Mouse (Mus musculus) limb, embryonic 12.5 days (tissue): ENCODE data around the gene Sys1. TPM values are rescaled to one million over a fixed set of nuclear protein-coding genes. Genes with fewer than 3 reads are reported as not detected.

ENCODE experiments used
- ATAC-seq: fragments of 200-750 bp; cut with Nextera tagmentation; 2 replicates; pipeline ENCODE4 v1.8.0; 2017; ENCODE audit warnings: low read depth, moderate TSS enrichment; ENCODE audit not compliant: insufficient number of reproducible peaks, insufficient read depth, low FRiP score, low TSS enrichment
- H3K27ac ChIP-seq: fragments of 300-500 bp; sonication (generic); 2 replicates; pipeline ENCODE4 v1.5.1; 2016; ENCODE audit warnings: mild to moderate bottlenecking, moderate library complexity
- H3K27me3 ChIP-seq: fragments of 300-500 bp; sonication (generic); 2 replicates; pipeline ENCODE4 v1.6.1; 2016; ENCODE audit warnings: mild to moderate bottlenecking, moderate library complexity
- H3K36me3 ChIP-seq: fragments of 300-500 bp; sonication (generic); 2 replicates; pipeline ENCODE4 v1.6.1; 2016; ENCODE audit warnings: mild to moderate bottlenecking, moderate library complexity
- H3K4me1 ChIP-seq: fragments of 300-500 bp; sonication (generic); replicated peaks from 2 replicates; pipeline ENCODE4 v1.6.1; 2016
- H3K4me2 ChIP-seq: fragments of 300-500 bp; sonication (generic); 2 replicates; pipeline ENCODE4 v1.6.1; 2016; ENCODE audit warnings: mild to moderate bottlenecking, moderate library complexity
- H3K4me3 ChIP-seq: fragments of 300-500 bp; sonication (generic); replicated peaks from 2 replicates; pipeline ENCODE4 v1.5.1; 2016; ENCODE audit warnings: mild to moderate bottlenecking
- H3K9ac ChIP-seq: fragments of 300-500 bp; sonication (generic); replicated peaks from 2 replicates; pipeline ENCODE4 v1.6.1; 2016; ENCODE audit warnings: mild to moderate bottlenecking, moderate library complexity
- H3K9me3 ChIP-seq: fragments of 300-500 bp; sonication (generic); 2 replicates; pipeline ENCODE4 v1.6.1; 2016; ENCODE audit warnings: mild to moderate bottlenecking, moderate library complexity
- WGBS: fragments of 180-500 bp; shearing (Covaris S2); methylation state at CpG from one replicate; pipeline ENCODE4 v1.1.7; 2016; 5-methylcytosine and 5-hydroxymethylcytosine counted together
- polyA plus RNA-seq: library from polyadenylated mRNA; unstranded; fragments of >200 nt; fragmentation: Nextera tagmentation; extraction: Ambion mirVana; gene quantifications from 2 replicates; pipeline ENCODE4 v1.2.1, GENCODE M21; 2016

The Sys1 gene
- polyA plus RNA-seq, 1 experiment from 2014 or later = 59.2 TPM

GRCm38 (mm10) chr2:164453047-164453757 is 3.6 kb upstream of the Sys1 start:
- no peak overlapping the region for H3K27ac ChIP-seq
- 78% methylated on average over 14 of the region's 14 CpGs for WGBS

GRCm38 (mm10) chr2:164453887-164454500 is 2.8 kb upstream of the Sys1 start:
- Histone ChIP-seq H3K9me3 (no peaks in the 10 kb centered on the region), H3K27me3 (no peaks in the 10 kb centered on the region), H3K36me3 (no peaks in the 10 kb centered on the region), H3K4me3 (no peak overlapping the region), H3K4me1 (peaks cover 31% of the 10 kb centered on the region), H3K9ac (no peak overlapping the region), H3K4me2 (no peak overlapping the region), H3K27ac (no peak overlapping the region)
- WGBS = 67% methylated on average over 7 of the region's 7 CpGs
- no peak for ATAC-seq

More at GRCm38 (mm10) chr2:164453047-164453757, 3.6 kb upstream of the Sys1 start:
- Histone ChIP-seq H3K4me3 (no peak overlapping the region), H3K27me3 (no peaks in the 10 kb centered on the region), H3K4me1 (peaks cover 31% of the 10 kb centered on the region), H3K9me3 (no peaks in the 10 kb centered on the region), H3K36me3 (no peaks in the 10 kb centered on the region), H3K4me2 (no peak overlapping the region), H3K9ac (no peak overlapping the region)
- ATAC-seq = no peak

- Histone ChIP-seq H3K36me3 (no peaks in the 10 kb centered on the region), H3K4me2 (no peak overlapping the region), H3K4me1 (peaks cover 31% of the 10 kb centered on the region), H3K4me3 (no peak overlapping the region), H3K9ac (no peak overlapping the region), H3K27ac (no peak overlapping the region), H3K27me3 (no peaks in the 10 kb centered on the region), H3K9me3 (no peaks in the 10 kb centered on the region)
- 78% methylated on average over 10 of the region's 10 CpGs for WGBS
- ATAC-seq = no peak
These were observed 1.9 kb upstream of the Sys1 start for GRCm38 (mm10) chr2:164454846-164455245.

GRCm38 (mm10) chr2:164455421-164456190 is 1.2 kb upstream of the Sys1 start:
- Histone ChIP-seq H3K4me2 (no peak overlapping the region), H3K9ac (no peak overlapping the region), H3K4me1 (peaks cover 31% of the 10 kb centered on the region), H3K4me3 (no peak overlapping the region), H3K27ac (no peak overlapping the region), H3K36me3 (no peaks in the 10 kb centered on the region), H3K27me3 (no peaks in the 10 kb centered on the region), H3K9me3 (no peaks in the 10 kb centered on the region)
- no peak for ATAC-seq
- 79% methylated on average over 6 of the region's 6 CpGs for WGBS

- Histone ChIP-seq H3K36me3 (no peaks in the 10 kb centered on the region), H3K9me3 (no peaks in the 10 kb centered on the region), H3K4me3 (no peak overlapping the region), H3K4me1 (peaks cover 28% of the 10 kb centered on the region), H3K27me3 (no peaks in the 10 kb centered on the region), H3K27ac (0 out of 2 replicates have a peak overlapping the region, but pooled peaks have one; percentile 19), H3K9ac (no peak overlapping the region), H3K4me2 (peak overlapping the region; percentile 41; the same call in 1 of the 2 replicates)
- WGBS = 83% methylated on average over 1 of the region's 1 CpGs
- no peak for ATAC-seq
These were observed 351 bp upstream of the Sys1 start for GRCm38 (mm10) chr2:164456413-164456812.

- Histone ChIP-seq H3K4me1 (peaks cover 20% of the 10 kb centered on the region), H3K9ac (no peak overlapping the region), H3K36me3 (no peaks in the 10 kb centered on the region; the same call in 1 of the 2 replicates), H3K4me3 (no peak overlapping the region), H3K4me2 (no peak overlapping the region), H3K9me3 (no peaks in the 10 kb centered on the region), H3K27ac (peak overlapping the region; percentile 37; the same call in 1 of the 2 replicates), H3K27me3 (no peaks in the 10 kb centered on the region)
- 73% methylated on average over 7 of the region's 7 CpGs for WGBS
- no peak for ATAC-seq
These were observed 1.2 kb downstream of the Sys1 start for GRCm38 (mm10) chr2:164457942-164458341.

GRCm38 (mm10) chr2:164458535-164458934 is 1.8 kb downstream of the Sys1 start:
- no peak overlapping the region for H3K4me2 ChIP-seq
- ATAC-seq = no peak
- H3K27me3 ChIP-seq = no peaks in the 10 kb centered on the region
- 88% methylated on average over 8 of the region's 8 CpGs for WGBS
- peaks cover 5% of the 10 kb centered on the region; the same call in 1 of the 2 replicates for H3K36me3 ChIP-seq
- H3K27ac ChIP-seq = no peak overlapping the region
- no peak overlapping the region for H3K9ac ChIP-seq
- no peaks in the 10 kb centered on the region for H3K9me3 ChIP-seq
- peaks cover 17% of the 10 kb centered on the region for H3K4me1 ChIP-seq
- no peak overlapping the region for H3K4me3 ChIP-seq

GRCm38 (mm10) chr2:164460745-164461551 is 4.2 kb downstream of the Sys1 start, which contains the start of gene Gm20458:
TSS of gene Gm20458 (plus strand) at chr2:164460967.
- peak within 1 kb of the TSS; percentile 72 for H3K9ac ChIP-seq
- peak; percentile 96 for ATAC-seq
- peak within 1 kb of the TSS; percentile 88 for H3K4me3 ChIP-seq
- H3K27ac ChIP-seq = peak within 1 kb of the TSS; percentile 78
- no peaks in the 10 kb centered on the region for H3K9me3 ChIP-seq
- peaks cover 30% of the 10 kb centered on the region for H3K36me3 ChIP-seq
- no peaks in the 10 kb centered on the region for H3K27me3 ChIP-seq
- peaks cover 17% of the 10 kb centered on the region for H3K4me1 ChIP-seq
- peak within 1 kb of the TSS; percentile 76 for H3K4me2 ChIP-seq
- WGBS = under 1% methylated on average over 79 of the region's 79 CpGs

GRCm38 (mm10) chr2:164465161-164465560 is 8.4 kb downstream of the Sys1 start:
- H3K9me3 ChIP-seq = no peaks in the 10 kb centered on the region
- no peak overlapping the region for H3K4me3 ChIP-seq
- H3K4me2 ChIP-seq = no peak overlapping the region
- H3K27me3 ChIP-seq = no peaks in the 10 kb centered on the region
- H3K4me1 ChIP-seq = peaks cover 7% of the 10 kb centered on the region
- H3K27ac ChIP-seq = no peak overlapping the region
- peaks cover 33% of the 10 kb centered on the region for H3K36me3 ChIP-seq
- ATAC-seq = no peak
- no peak overlapping the region; the same call in 1 of the 2 replicates for H3K9ac ChIP-seq

- Histone ChIP-seq H3K4me3 (no peak overlapping the region), H3K4me2 (no peak overlapping the region), H3K4me1 (peaks cover 4% of the 10 kb centered on the region), H3K9ac (no peak overlapping the region), H3K9me3 (no peaks in the 10 kb centered on the region), H3K27me3 (no peaks in the 10 kb centered on the region), H3K36me3 (peaks cover 33% of the 10 kb centered on the region), H3K27ac (no peak overlapping the region)
- ATAC-seq = no peak
- 81% methylated on average over 5 of the region's 5 CpGs for WGBS
These were observed 10.0 kb downstream of the Sys1 start for GRCm38 (mm10) chr2:164466787-164467186.
